Comparison of ENCODE assay signal across 11 mouse cellular contexts in genomic region chr13:112976720-112977119, GRCm38 (mm10). TPM values are rescaled to one million over a fixed set of nuclear protein-coding genes. Genes with fewer than 3 reads are reported as not detected.
DNase-seq lines count a peak whose midpoint lies in the region; ATAC-seq and TF ChIP-seq lines count a peak whose summit lies in the region.
"Had no signal": no experiment of that assay in that cellular context is flagged by ENCODE, and none has a peak within 500 bp of the region (broad histone marks: within the 10 kb centered on the region; RNA-seq: fewer than 3 reads in every experiment).

No protein-coding gene starts in this region.

- no peaks in the 10 kb centered on the region for H3K4me1 ChIP-seq in heart, embryonic 14.5 days (ENCODE audit: control insufficient read depth in 2 of 2, insufficient read depth in 2 of 2, low read length in 2 of 2)
- no peaks in the 10 kb centered on the region for H3K4me1 ChIP-seq in stomach, embryonic 15.5 days
- H3K4me1 ChIP-seq in stomach, postnatal 0 days (replicated peaks; ENCODE audit: control insufficient read depth, insufficient read depth) = no peaks in the 10 kb centered on the region
- H3K4me1 ChIP-seq in embryonic facial prominence, embryonic 15.5 days = no peaks in the 10 kb centered on the region
- H3K4me1 ChIP-seq in megakaryocyte, embryonic 14.5 days = peaks cover 4% of the 10 kb centered on the region
- H3K4me1 ChIP-seq: heart, embryonic 15.5 days; liver, embryonic 15.5 days had no signal

- H3K4me2 ChIP-seq in heart, embryonic 14.5 days (ENCODE audit: low read length) = peak overlapping the region; percentile 25
- peak overlapping the region; percentile 37 for H3K4me2 ChIP-seq in stomach, embryonic 15.5 days
- no peak overlapping the region for H3K4me2 ChIP-seq in stomach, postnatal 0 days (replicated peaks; ENCODE audit: low read depth)
- peak overlapping the region; percentile 32; the same call in 1 of the 2 replicates for H3K4me2 ChIP-seq in embryonic facial prominence, embryonic 15.5 days (replicated peaks)
- H3K4me2 ChIP-seq: heart, embryonic 15.5 days; liver, embryonic 15.5 days had no signal

- WGBS in heart, embryonic 14.5 days = 40% methylated on average over 10 of the region's 10 CpGs
- WGBS in stomach, embryonic 15.5 days = 39% methylated on average over 10 of the region's 10 CpGs
- WGBS in stomach, postnatal 0 days = 39% methylated on average over 10 of the region's 10 CpGs
- WGBS in embryonic facial prominence, embryonic 15.5 days = 38% methylated on average over 10 of the region's 10 CpGs

- no peak for ATAC-seq in heart, embryonic 14.5 days (ENCODE audit: insufficient number of reproducible peaks, insufficient read depth, low FRiP score, low read depth)
- no peak for ATAC-seq in stomach, embryonic 15.5 days (ENCODE audit: insufficient read depth, low FRiP score, low read depth)
- no peak for ATAC-seq in stomach, postnatal 0 days (ENCODE audit: low FRiP score, low TSS enrichment)
- ATAC-seq in embryonic facial prominence, embryonic 15.5 days (ENCODE audit: insufficient number of reproducible peaks, low FRiP score, low TSS enrichment, low read depth) = no peak

- peaks cover 27% of the 10 kb centered on the region for H3K27me3 ChIP-seq in heart, embryonic 14.5 days (ENCODE audit: control insufficient read depth, insufficient read depth, low read length)
- H3K27me3 ChIP-seq in stomach, embryonic 15.5 days (replicated peaks) = peaks cover 15% of the 10 kb centered on the region; the same call in 1 of the 2 replicates
- no peaks in the 10 kb centered on the region for H3K27me3 ChIP-seq in stomach, postnatal 0 days (ENCODE audit: control insufficient read depth, insufficient read depth, low read length)
- peaks cover 15% of the 10 kb centered on the region; the same call in 1 of the 2 replicates for H3K27me3 ChIP-seq in embryonic facial prominence, embryonic 15.5 days
- H3K27me3 ChIP-seq in megakaryocyte, embryonic 14.5 days (replicated peaks) = peaks cover 52% of the 10 kb centered on the region

- H3K9ac ChIP-seq in heart, embryonic 14.5 days (ENCODE audit: low read length) = no peak overlapping the region
- H3K9ac ChIP-seq in stomach, embryonic 15.5 days = no peak overlapping the region
- H3K9ac ChIP-seq in stomach, postnatal 0 days (ENCODE audit: low read length) = no peak overlapping the region
- H3K9ac ChIP-seq in embryonic facial prominence, embryonic 15.5 days = no peak overlapping the region
- H3K9ac ChIP-seq: heart, embryonic 15.5 days; liver, embryonic 15.5 days had no signal

- H3K27ac ChIP-seq in heart, embryonic 14.5 days (replicated peaks in 1 of 2; ENCODE audit: control insufficient read depth in 1 of 2, insufficient read depth in 1 of 2, low read depth in 2 of 2, low read length in 2 of 2) = no peak overlapping the region
- H3K27ac ChIP-seq in stomach, embryonic 15.5 days = no peak overlapping the region
- H3K27ac ChIP-seq in stomach, postnatal 0 days (replicated peaks) = no peak overlapping the region
- H3K27ac ChIP-seq in embryonic facial prominence, embryonic 15.5 days (replicated peaks) = no peak overlapping the region
- H3K27ac ChIP-seq: heart, embryonic 15.5 days; liver, embryonic 15.5 days had no signal

- DNase-seq in heart, postnatal 4 days = no peak
- DNase-seq in stomach, postnatal 0 days (ENCODE audit: low spot score) = no peak
- DNase-seq in neural tube, embryonic 10.5 days (ENCODE audit: extremely low spot score, low spot score) = no peak
- no peak for DNase-seq in cerebellum, adult 8-10 months
- DNase-seq: adrenal gland, adult 2 months had no signal

- H3K36me3 ChIP-seq in heart, embryonic 14.5 days (ENCODE audit: control insufficient read depth, insufficient read depth, low read length) = no peaks in the 10 kb centered on the region
- H3K36me3 ChIP-seq in stomach, embryonic 15.5 days = no peaks in the 10 kb centered on the region
- no peaks in the 10 kb centered on the region for H3K36me3 ChIP-seq in stomach, postnatal 0 days (ENCODE audit: control insufficient read depth, insufficient read depth, low read length)
- H3K36me3 ChIP-seq in embryonic facial prominence, embryonic 15.5 days = no peaks in the 10 kb centered on the region
- H3K36me3 ChIP-seq in megakaryocyte, embryonic 14.5 days (replicated peaks; ENCODE audit: low read length) = no peaks in the 10 kb centered on the region
- H3K36me3 ChIP-seq: heart, embryonic 15.5 days; liver, embryonic 15.5 days had no signal

- H3K4me3 ChIP-seq in heart, embryonic 14.5 days (ENCODE audit: control insufficient read depth in 1 of 2, insufficient read depth in 1 of 2, low read depth in 1 of 2, low read length in 2 of 2) = no peak overlapping the region
- H3K4me3 ChIP-seq in stomach, embryonic 15.5 days (replicated peaks) = no peak overlapping the region
- no peak overlapping the region for H3K4me3 ChIP-seq in stomach, postnatal 0 days (ENCODE audit: low read depth, low read length)
- H3K4me3 ChIP-seq in embryonic facial prominence, embryonic 15.5 days (replicated peaks) = no peak overlapping the region; the same call in 1 of the 2 replicates
- peak overlapping the region; percentile 28 for H3K4me3 ChIP-seq in megakaryocyte, embryonic 14.5 days (replicated peaks)
- H3K4me3 ChIP-seq: heart, embryonic 15.5 days; liver, embryonic 15.5 days had no signal

- no peaks in the 10 kb centered on the region for H3K9me3 ChIP-seq in heart, embryonic 14.5 days (ENCODE audit: control insufficient read depth, low read length)
- H3K9me3 ChIP-seq in stomach, embryonic 15.5 days = no peaks in the 10 kb centered on the region
- H3K9me3 ChIP-seq in stomach, postnatal 0 days (ENCODE audit: control insufficient read depth, low read length) = no peaks in the 10 kb centered on the region
- no peaks in the 10 kb centered on the region for H3K9me3 ChIP-seq in embryonic facial prominence, embryonic 15.5 days (replicated peaks)
- H3K9me3 ChIP-seq in megakaryocyte, embryonic 14.5 days = peaks cover 8% of the 10 kb centered on the region
- H3K9me3 ChIP-seq: heart, embryonic 15.5 days; liver, embryonic 15.5 days had no signal

- TF ChIP-seq EP300 in stomach, postnatal 0 days (optimal IDR thresholded peaks at IDR 0.05) = no peak

- no peak for TF ChIP-seq CTCF in stomach, postnatal 0 days (IDR thresholded peaks at IDR 0.05; ENCODE audit: low read depth)

RNA-seq across cellular contexts. Expression of gene Ccno, which starts 10.9 kb away (rescaled TPM):
- polyA plus RNA-seq in heart, embryonic 14.5 days (2014; fragmentation: Nextera tagmentation; extraction: Ambion mirVana) = 0.11 and 0.63 TPM in 2 replicates
- under 1 TPM in 1 of 2 experiments, not detected in 1; 0.16 TPM for total RNA-seq in heart, postnatal 4 days (2021)
- polyA plus RNA-seq in stomach, embryonic 15.5 days (2015; fragmentation: Nextera tagmentation; extraction: Ambion mirVana) = 0.50 and 0.67 TPM in 2 replicates
- polyA plus RNA-seq in stomach, postnatal 0 days (2015; fragmentation: Nextera tagmentation; extraction: Ambion mirVana) = 0.21 and 0.41 TPM in 2 replicates
- 10.8 and 26.9 TPM in 2 replicates for polyA plus RNA-seq in embryonic facial prominence, embryonic 15.5 days (2015; fragmentation: Nextera tagmentation; extraction: Ambion mirVana)
- polyA plus RNA-seq in megakaryocyte, embryonic 14.5 days (2012; ENCODE audit: insufficient read depth, low replicate concordance) = 0.67 TPM in 1 of 2 replicates, not detected in the other

RNA-seq across cellular contexts. Expression of gene Mcidas, which starts 16.9 kb away (rescaled TPM):
- not detected in 2 replicates for polyA plus RNA-seq in heart, embryonic 14.5 days (2014; fragmentation: Nextera tagmentation; extraction: Ambion mirVana)
- total RNA-seq in heart, postnatal 4 days (2021) = not detected
- polyA plus RNA-seq in stomach, embryonic 15.5 days (2015; fragmentation: Nextera tagmentation; extraction: Ambion mirVana) = 0.21 and 0.35 TPM in 2 replicates
- 0.11 and 0.17 TPM in 2 replicates for polyA plus RNA-seq in stomach, postnatal 0 days (2015; fragmentation: Nextera tagmentation; extraction: Ambion mirVana)
- 5.6 and 14.0 TPM in 2 replicates for polyA plus RNA-seq in embryonic facial prominence, embryonic 15.5 days (2015; fragmentation: Nextera tagmentation; extraction: Ambion mirVana)
- not detected in 2 replicates for polyA plus RNA-seq in megakaryocyte, embryonic 14.5 days (2012; ENCODE audit: insufficient read depth, low replicate concordance)
- total RNA-seq: adrenal gland, adult 2 months had no signal
- polyA plus RNA-seq: adrenal gland, adult 2 months; liver, embryonic 15.5 days had no signal

RNA-seq across cellular contexts. Expression of gene Dhx29, which starts 49.5 kb away (rescaled TPM):
- polyA plus RNA-seq in heart, embryonic 14.5 days (2014; fragmentation: Nextera tagmentation; extraction: Ambion mirVana) = 11.8 and 16.7 TPM in 2 replicates
- total RNA-seq in heart, postnatal 4 days (2021) = 10 to 100 TPM; 15.0 to 16.4 TPM
- polyA plus RNA-seq in stomach, embryonic 15.5 days (2015; fragmentation: Nextera tagmentation; extraction: Ambion mirVana) = 23.5 and 24.2 TPM in 2 replicates
- 11.3 and 13.0 TPM in 2 replicates for polyA plus RNA-seq in stomach, postnatal 0 days (2015; fragmentation: Nextera tagmentation; extraction: Ambion mirVana)
- polyA plus RNA-seq in embryonic facial prominence, embryonic 15.5 days (2015; fragmentation: Nextera tagmentation; extraction: Ambion mirVana) = 22.1 and 22.4 TPM in 2 replicates
- 0.47 and 3.7 TPM in 2 replicates for polyA plus RNA-seq in megakaryocyte, embryonic 14.5 days (2012; ENCODE audit: insufficient read depth, low replicate concordance)

RNA-seq across cellular contexts. Expression of gene Mtrex, which starts 49.5 kb away (rescaled TPM):
- 46.2 and 48.6 TPM in 2 replicates for polyA plus RNA-seq in heart, embryonic 14.5 days (2014; fragmentation: Nextera tagmentation; extraction: Ambion mirVana)
- 10 to 100 TPM; 29.5 to 33.1 TPM for total RNA-seq in heart, postnatal 4 days (2021)
- polyA plus RNA-seq in stomach, embryonic 15.5 days (2015; fragmentation: Nextera tagmentation; extraction: Ambion mirVana) = 55.7 and 63.3 TPM in 2 replicates
- 21.5 and 21.7 TPM in 2 replicates for polyA plus RNA-seq in stomach, postnatal 0 days (2015; fragmentation: Nextera tagmentation; extraction: Ambion mirVana)
- polyA plus RNA-seq in embryonic facial prominence, embryonic 15.5 days (2015; fragmentation: Nextera tagmentation; extraction: Ambion mirVana) = 55.2 and 61.7 TPM in 2 replicates
- 2.0 TPM in 1 of 2 replicates, not detected in the other for polyA plus RNA-seq in megakaryocyte, embryonic 14.5 days (2012; ENCODE audit: insufficient read depth, low replicate concordance)

RNA-seq across cellular contexts. Expression of gene Cdc20b, which starts 58.2 kb away (rescaled TPM):
- polyA plus RNA-seq in heart, embryonic 14.5 days (2014; fragmentation: Nextera tagmentation; extraction: Ambion mirVana) = 0.12 TPM in 1 of 2 replicates, not detected in the other
- total RNA-seq in heart, postnatal 4 days (2021) = not detected
- polyA plus RNA-seq in stomach, embryonic 15.5 days (2015; fragmentation: Nextera tagmentation; extraction: Ambion mirVana) = not detected in 2 replicates
- not detected in 2 replicates for polyA plus RNA-seq in stomach, postnatal 0 days (2015; fragmentation: Nextera tagmentation; extraction: Ambion mirVana)
- 3.1 and 8.1 TPM in 2 replicates for polyA plus RNA-seq in embryonic facial prominence, embryonic 15.5 days (2015; fragmentation: Nextera tagmentation; extraction: Ambion mirVana)
- polyA plus RNA-seq in megakaryocyte, embryonic 14.5 days (2012; ENCODE audit: insufficient read depth, low replicate concordance) = not detected in 2 replicates
- total RNA-seq: adrenal gland, adult 2 months had no signal
- polyA plus RNA-seq: adrenal gland, adult 2 months; liver, embryonic 15.5 days had no signal
